Mouse (Mus musculus) forebrain, embryonic 13.5 days (tissue): ENCODE measurements around the gene Zfp366. TPM values are rescaled to one million over a fixed set of nuclear protein-coding genes. Genes with fewer than 3 reads are reported as not detected.

Experiments used
- ATAC-seq: fragments of 200-750 bp; cut with Nextera tagmentation; 2 replicates; pipeline ENCODE4 v1.8.0; 2017
- H3K27ac ChIP-seq: fragments of 300-500 bp; sonication (generic); 2 replicates; pipeline ENCODE4 v1.5.1; 2015; ENCODE audit warnings: inconsistent platforms, mild to moderate bottlenecking, moderate library complexity
- H3K27me3 ChIP-seq: fragments of 300-500 bp; sonication (generic); 2 replicates; pipeline ENCODE4 v1.6.1; 2015; ENCODE audit warnings: mild to moderate bottlenecking, inconsistent platforms
- H3K36me3 ChIP-seq: fragments of 300-500 bp; sonication (generic); 2 replicates; pipeline ENCODE4 v1.6.1; 2015; ENCODE audit warnings: mild to moderate bottlenecking, inconsistent platforms; ENCODE audit not compliant: poor library complexity, severe bottlenecking
- H3K4me1 ChIP-seq: fragments of 300-500 bp; sonication (generic); 2 replicates; pipeline ENCODE4 v1.6.1; 2015; ENCODE audit warnings: inconsistent platforms
- H3K4me2 ChIP-seq: fragments of 300-500 bp; sonication (generic); 2 replicates; pipeline ENCODE4 v1.6.1; 2015; ENCODE audit warnings: inconsistent platforms, mild to moderate bottlenecking, moderate library complexity
- H3K4me3 ChIP-seq: fragments of 300-500 bp; sonication (generic); 2 replicates; pipeline ENCODE4 v1.5.1; 2015; ENCODE audit warnings: mild to moderate bottlenecking, inconsistent platforms
- H3K9ac ChIP-seq: fragments of 300-500 bp; sonication (generic); 2 replicates; pipeline ENCODE4 v1.6.1; 2015; ENCODE audit warnings: mild to moderate bottlenecking, inconsistent platforms
- H3K9me3 ChIP-seq: fragments of 300-500 bp; sonication (generic); replicated peaks from 2 replicates; pipeline ENCODE4 v1.6.1; 2016; ENCODE audit warnings: inconsistent platforms
- WGBS: fragments of 180-500 bp; shearing (Covaris S2); methylation state at CpG from one replicate; pipeline ENCODE4 v1.1.7; 2015; 5-methylcytosine and 5-hydroxymethylcytosine counted together
- polyA plus RNA-seq: library from polyadenylated mRNA; unstranded; fragments of >200 nt; fragmentation: Nextera tagmentation; extraction: Ambion mirVana; gene quantifications from 2 replicates; pipeline ENCODE4 v1.2.1, GENCODE M21; 2015

Gene Zfp366
- polyA plus RNA-seq, 1 experiment from 2014 or later = 0.49 TPM

DNA sequence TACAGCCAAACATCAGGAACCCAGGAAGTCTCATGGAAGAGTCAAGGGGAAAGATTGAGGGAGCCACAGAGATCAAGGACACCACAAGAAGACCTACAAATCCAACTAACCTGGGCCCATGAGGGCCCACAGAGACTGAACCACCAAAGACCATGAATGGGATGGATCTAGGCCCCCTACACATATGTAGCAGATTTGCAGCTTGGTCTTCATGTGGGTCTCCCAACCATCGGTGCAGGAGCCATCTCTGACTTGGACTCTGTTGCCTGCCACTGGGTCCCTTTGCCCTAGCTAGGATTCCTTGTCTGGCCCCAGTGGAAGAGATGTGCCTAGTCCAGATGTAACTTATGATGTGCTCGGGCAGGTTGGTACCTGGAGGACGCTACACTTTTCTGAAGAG, 87.4 kb downstream of the Zfp366 start:
- ATAC-seq = no peak
- no peak overlapping the region for H3K4me2 ChIP-seq
- no peak overlapping the region for H3K9ac ChIP-seq
- no peak overlapping the region for H3K27ac ChIP-seq
- H3K9me3 ChIP-seq = no peaks in the 10 kb centered on the region
- no peaks in the 10 kb centered on the region for H3K27me3 ChIP-seq
- H3K4me3 ChIP-seq = no peak overlapping the region
- H3K36me3 ChIP-seq = no peaks in the 10 kb centered on the region
- WGBS = 97% methylated on average over 3 of the region's 3 CpGs
- no peaks in the 10 kb centered on the region for H3K4me1 ChIP-seq

- 94% methylated on average over 3 of the region's 3 CpGs for WGBS
- H3K27ac ChIP-seq = no peak overlapping the region
- no peaks in the 10 kb centered on the region for H3K27me3 ChIP-seq
- ATAC-seq = no peak
- no peak overlapping the region for H3K4me2 ChIP-seq
- H3K36me3 ChIP-seq = no peaks in the 10 kb centered on the region
- no peaks in the 10 kb centered on the region for H3K9me3 ChIP-seq
- no peaks in the 10 kb centered on the region for H3K4me1 ChIP-seq
- H3K9ac ChIP-seq = no peak overlapping the region
- H3K4me3 ChIP-seq = no peak overlapping the region
Measured at GRCm38 (mm10) chr13:99277521-99277920, 92.9 kb downstream of the Zfp366 start.

GRCm38 (mm10) chr13:99278511-99278910, 93.9 kb downstream of the Zfp366 start:
- no peak for ATAC-seq
- 89% methylated on average over 6 of the region's 6 CpGs for WGBS
- Histone ChIP-seq H3K36me3 (no peaks in the 10 kb centered on the region), H3K4me3 (no peak overlapping the region), H3K9me3 (no peaks in the 10 kb centered on the region), H3K4me2 (no peak overlapping the region), H3K27me3 (no peaks in the 10 kb centered on the region), H3K4me1 (peaks cover 3% of the 10 kb centered on the region; the same call in 1 of the 2 replicates), H3K9ac (no peak overlapping the region), H3K27ac (no peak overlapping the region)

GRCm38 (mm10) chr13:99279351-99279750, 94.7 kb downstream of the Zfp366 start:
- no peak for ATAC-seq
- Histone ChIP-seq H3K4me3 (no peak overlapping the region), H3K9me3 (no peaks in the 10 kb centered on the region), H3K36me3 (no peaks in the 10 kb centered on the region), H3K27me3 (no peaks in the 10 kb centered on the region), H3K4me1 (peaks cover 6% of the 10 kb centered on the region; the same call in 1 of the 2 replicates), H3K27ac (no peak overlapping the region), H3K9ac (no peak overlapping the region), H3K4me2 (no peak overlapping the region)
- 60% methylated on average over 10 of the region's 10 CpGs for WGBS

GRCm38 (mm10) chr13:99282961-99283360, 98.3 kb downstream of the Zfp366 start:
- Histone ChIP-seq H3K27ac (no peak overlapping the region), H3K36me3 (no peaks in the 10 kb centered on the region), H3K27me3 (no peaks in the 10 kb centered on the region), H3K4me2 (no peak overlapping the region), H3K9me3 (no peaks in the 10 kb centered on the region), H3K4me3 (no peak overlapping the region), H3K4me1 (peaks cover 15% of the 10 kb centered on the region), H3K9ac (no peak overlapping the region)
- no peak for ATAC-seq
- 77% methylated on average over 6 of the region's 6 CpGs for WGBS

GRCm38 (mm10) chr13:99283916-99284315, 99.3 kb downstream of the Zfp366 start:
- no peak overlapping the region for H3K9ac ChIP-seq
- 0 out of 2 replicates have a peak, but pooled peaks have one; percentile 10 for ATAC-seq
- no peaks in the 10 kb centered on the region for H3K9me3 ChIP-seq
- peaks cover 15% of the 10 kb centered on the region for H3K4me1 ChIP-seq
- peak overlapping the region; percentile 27; the same call in 1 of the 2 replicates for H3K27ac ChIP-seq
- H3K4me2 ChIP-seq = no peak overlapping the region
- H3K36me3 ChIP-seq = no peaks in the 10 kb centered on the region
- no peak overlapping the region for H3K4me3 ChIP-seq
- WGBS = 77% methylated on average over 12 of the region's 12 CpGs
- no peaks in the 10 kb centered on the region for H3K27me3 ChIP-seq

GRCm38 (mm10) chr13:99284400-99285160, 100.0 kb downstream of the Zfp366 start:
- no peaks in the 10 kb centered on the region for H3K27me3 ChIP-seq
- peak; percentile 85 for ATAC-seq
- H3K4me1 ChIP-seq = peaks cover 15% of the 10 kb centered on the region
- peak overlapping the region; percentile 27; the same call in 1 of the 2 replicates for H3K27ac ChIP-seq
- 66% methylated on average over 21 of the region's 21 CpGs for WGBS
- H3K9me3 ChIP-seq = no peaks in the 10 kb centered on the region
- H3K4me3 ChIP-seq = no peak overlapping the region
- no peak overlapping the region for H3K4me2 ChIP-seq
- no peaks in the 10 kb centered on the region for H3K36me3 ChIP-seq
- H3K9ac ChIP-seq = no peak overlapping the region

DNA sequence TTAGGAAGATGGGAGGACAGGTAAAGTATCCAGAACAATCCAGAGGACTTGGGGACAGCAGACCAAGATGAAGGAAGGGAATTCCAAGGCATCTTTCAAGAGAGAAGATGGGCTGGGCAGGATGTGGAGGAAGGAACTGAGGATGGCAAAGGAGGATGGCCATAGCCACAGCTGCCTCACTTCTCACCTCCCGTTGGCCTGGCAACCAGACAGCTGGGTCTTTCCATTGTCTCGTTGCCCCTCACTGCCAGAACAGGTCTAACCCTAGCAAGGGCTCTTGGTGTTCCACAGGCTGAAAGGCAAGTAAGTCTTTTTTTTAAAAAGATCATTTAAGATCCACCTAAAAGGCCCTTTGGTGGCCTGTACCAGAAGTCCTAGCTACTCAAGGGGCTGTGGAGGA, 100.6 kb downstream of the Zfp366 start:
- WGBS = 55% methylated on average over 2 of the region's 2 CpGs
- no peak for ATAC-seq
- Histone ChIP-seq H3K9me3 (no peaks in the 10 kb centered on the region), H3K9ac (no peak overlapping the region), H3K27me3 (no peaks in the 10 kb centered on the region), H3K4me1 (peaks cover 15% of the 10 kb centered on the region), H3K36me3 (no peaks in the 10 kb centered on the region), H3K27ac (0 out of 2 replicates have a peak overlapping the region, but pooled peaks have one; percentile 27), H3K4me3 (no peak overlapping the region), H3K4me2 (no peak overlapping the region)

DNA sequence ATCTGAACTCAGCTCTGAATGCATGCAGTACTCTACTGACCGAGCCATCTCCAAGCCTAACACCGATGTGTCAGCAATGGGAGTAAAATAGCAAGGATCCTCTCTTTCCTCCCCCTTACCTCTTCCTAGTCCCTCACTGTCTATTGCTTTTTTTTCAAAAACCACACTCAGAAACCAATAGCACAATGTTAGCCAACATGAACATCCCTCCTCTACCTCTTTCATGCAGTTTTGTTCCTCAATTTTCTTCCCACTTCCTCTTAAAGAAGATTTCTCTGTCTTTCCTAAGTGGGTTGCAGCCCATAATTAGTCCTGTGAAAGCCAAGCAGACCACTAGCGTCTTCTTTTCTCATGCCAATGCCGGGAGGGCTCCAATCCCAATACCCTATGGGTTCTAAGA, 102.6 kb downstream of the Zfp366 start:
- Histone ChIP-seq H3K27me3 (no peaks in the 10 kb centered on the region), H3K4me2 (no peak overlapping the region), H3K27ac (no peak overlapping the region), H3K4me3 (no peak overlapping the region), H3K9me3 (no peaks in the 10 kb centered on the region), H3K4me1 (peaks cover 15% of the 10 kb centered on the region), H3K9ac (no peak overlapping the region), H3K36me3 (no peaks in the 10 kb centered on the region)
- 91% methylated on average over 4 of the region's 4 CpGs for WGBS
- no peak for ATAC-seq

DNA sequence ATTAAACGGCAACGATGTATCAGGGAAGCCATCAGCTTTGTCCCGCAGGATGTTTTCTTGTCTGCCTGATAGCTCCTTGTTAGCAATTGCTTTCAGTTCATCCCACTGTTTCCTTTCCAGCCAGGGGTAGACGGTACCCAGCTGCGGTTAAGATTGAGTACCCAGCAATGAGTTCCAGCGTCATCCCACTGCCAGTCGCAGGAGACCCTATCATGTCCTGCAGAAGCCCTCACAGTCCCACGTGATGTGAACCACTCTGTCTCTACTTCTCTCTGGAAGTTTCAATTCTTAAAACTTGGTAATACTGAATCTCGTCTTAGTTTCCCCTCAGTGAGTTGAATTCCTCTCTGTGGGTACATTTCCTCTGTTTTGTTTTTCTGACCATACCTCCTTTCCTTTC, 103.2 kb downstream of the Zfp366 start:
- Histone ChIP-seq H3K4me1 (peaks cover 15% of the 10 kb centered on the region), H3K9me3 (no peaks in the 10 kb centered on the region), H3K27ac (no peak overlapping the region), H3K4me2 (no peak overlapping the region), H3K9ac (no peak overlapping the region), H3K27me3 (no peaks in the 10 kb centered on the region), H3K4me3 (no peak overlapping the region), H3K36me3 (no peaks in the 10 kb centered on the region)
- WGBS = 94% methylated on average over 9 of the region's 9 CpGs
- no peak for ATAC-seq

GRCm38 (mm10) chr13:99290766-99291165, 106.1 kb downstream of the Zfp366 start:
- H3K9me3 ChIP-seq = no peaks in the 10 kb centered on the region
- H3K36me3 ChIP-seq = no peaks in the 10 kb centered on the region
- H3K4me2 ChIP-seq = no peak overlapping the region
- no peak overlapping the region for H3K27ac ChIP-seq
- H3K4me1 ChIP-seq = no peaks in the 10 kb centered on the region
- no peaks in the 10 kb centered on the region for H3K27me3 ChIP-seq
- no peak overlapping the region for H3K9ac ChIP-seq
- no peak overlapping the region for H3K4me3 ChIP-seq
- WGBS = 91% methylated on average over 8 of the region's 8 CpGs
- no peak for ATAC-seq

DNA sequence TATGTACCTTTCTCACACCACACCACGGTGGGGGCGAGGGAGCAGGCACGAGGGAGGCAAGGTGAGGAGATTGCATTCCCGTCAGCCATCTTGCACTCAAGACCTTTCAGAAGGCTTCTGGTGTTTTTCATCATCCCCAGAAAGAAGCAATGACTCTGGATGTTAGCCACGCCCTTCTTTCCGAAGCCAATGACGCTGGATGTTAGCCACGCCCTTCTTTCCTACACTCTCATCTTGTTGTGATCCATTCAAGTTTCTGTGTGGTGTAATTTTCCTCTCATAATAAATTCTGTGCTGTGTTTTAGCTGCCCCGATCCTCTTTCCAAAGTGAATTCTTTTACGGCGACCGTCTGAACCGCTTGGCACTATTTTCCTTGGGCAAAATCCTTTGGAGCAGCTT, 109.6 kb downstream of the Zfp366 start:
- Histone ChIP-seq H3K4me2 (no peak overlapping the region), H3K4me1 (no peaks in the 10 kb centered on the region), H3K9ac (no peak overlapping the region), H3K36me3 (no peaks in the 10 kb centered on the region), H3K9me3 (no peaks in the 10 kb centered on the region), H3K4me3 (no peak overlapping the region), H3K27ac (no peak overlapping the region), H3K27me3 (no peaks in the 10 kb centered on the region)
- 94% methylated on average over 13 of the region's 13 CpGs for WGBS
- no peak for ATAC-seq

DNA sequence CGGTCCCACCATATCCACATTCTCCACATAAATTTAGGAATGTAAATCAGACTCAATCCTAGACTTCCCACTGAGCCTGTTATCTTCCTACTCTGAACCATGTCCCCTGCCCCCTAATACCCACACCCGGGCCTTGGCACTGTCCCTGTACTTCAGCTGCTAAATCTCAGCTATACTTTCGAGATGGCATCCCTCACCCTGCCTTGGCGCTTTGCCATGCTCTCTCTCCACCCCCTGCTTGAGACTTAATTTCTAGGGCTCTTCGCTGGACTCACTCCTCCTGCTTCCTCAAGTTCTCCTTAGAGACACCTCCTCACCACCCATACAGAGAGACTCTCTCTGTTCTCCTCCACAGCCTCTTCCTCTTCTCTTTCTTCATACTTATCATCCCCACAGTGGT, 115.3 kb downstream of the Zfp366 start:
- H3K9me3 ChIP-seq = no peaks in the 10 kb centered on the region
- H3K36me3 ChIP-seq = no peaks in the 10 kb centered on the region
- ATAC-seq = no peak
- H3K4me2 ChIP-seq = no peak overlapping the region
- H3K27me3 ChIP-seq = no peaks in the 10 kb centered on the region
- H3K4me3 ChIP-seq = no peak overlapping the region
- 82% methylated on average over 5 of the region's 5 CpGs for WGBS
- no peak overlapping the region for H3K9ac ChIP-seq
- no peak overlapping the region for H3K27ac ChIP-seq
- H3K4me1 ChIP-seq = 0 out of 2 replicates have a peak, but pooled peaks cover 3% of the 10 kb centered on the region
